Mouse (Mus musculus): ENCODE results near the gene Tbc1d25. TPM values are rescaled to one million over a fixed set of nuclear protein-coding genes. Genes with fewer than 3 reads are reported as not detected.

The Tbc1d25 gene
- polyA plus RNA-seq, 1 experiment from 2014 or later: 4.0 TPM

GRCm38 (mm10) chrX:8205551-8205950, 29.6 kb upstream of the Tbc1d25 start:
- Histone ChIP-seq H3K27me3 (replicated peaks; ENCODE audit: control insufficient read depth, insufficient read depth, low read length) (no peaks in the 10 kb centered on the region), H3K9me3 (ENCODE audit: control insufficient read depth) (no peaks in the 10 kb centered on the region), H3K27ac (ENCODE audit: low read depth, low read length) (no peak overlapping the region), H3K36me3 (ENCODE audit: control insufficient read depth, insufficient read depth) (no peaks in the 10 kb centered on the region), H3K4me3 (ENCODE audit: low read depth, low read length) (peak overlapping the region; percentile 50), H3K4me1 (replicated peaks; ENCODE audit: control insufficient read depth, insufficient read depth, low read length) (no peaks in the 10 kb centered on the region), H3K9ac (ENCODE audit: low read depth, low read length) (no peak overlapping the region), H3K4me2 (replicated peaks; ENCODE audit: low read depth) (peak overlapping the region; percentile 67; the same call in 1 of the 2 replicates)
- no peak for TF ChIP-seq CTCF (IDR thresholded peaks at IDR 0.05; ENCODE audit: low read depth)
- ATAC-seq: no peak
- WGBS: 46% methylated on average over 7 of the region's 7 CpGs

DNA sequence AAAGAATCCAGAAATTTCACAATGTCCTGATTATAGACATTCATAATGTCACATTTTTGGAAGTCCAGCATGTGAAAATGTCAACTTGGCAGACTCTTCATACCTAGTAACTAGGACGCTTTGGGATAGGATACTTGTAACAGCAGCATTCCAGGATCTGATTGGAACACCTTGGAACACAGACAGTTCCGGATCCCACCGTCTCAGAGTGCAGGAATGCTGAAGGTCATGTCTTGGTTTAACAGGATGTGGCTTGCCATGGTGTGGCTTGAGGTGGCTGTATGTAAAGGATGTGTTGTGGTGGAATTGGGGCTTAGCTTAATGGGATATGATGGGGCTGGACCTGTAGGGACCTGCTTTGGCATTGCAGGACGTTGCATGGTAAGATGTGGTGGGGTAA, 29.1 kb upstream of the Tbc1d25 start:
- WGBS: 68% methylated on average over 4 of the region's 4 CpGs

DNA sequence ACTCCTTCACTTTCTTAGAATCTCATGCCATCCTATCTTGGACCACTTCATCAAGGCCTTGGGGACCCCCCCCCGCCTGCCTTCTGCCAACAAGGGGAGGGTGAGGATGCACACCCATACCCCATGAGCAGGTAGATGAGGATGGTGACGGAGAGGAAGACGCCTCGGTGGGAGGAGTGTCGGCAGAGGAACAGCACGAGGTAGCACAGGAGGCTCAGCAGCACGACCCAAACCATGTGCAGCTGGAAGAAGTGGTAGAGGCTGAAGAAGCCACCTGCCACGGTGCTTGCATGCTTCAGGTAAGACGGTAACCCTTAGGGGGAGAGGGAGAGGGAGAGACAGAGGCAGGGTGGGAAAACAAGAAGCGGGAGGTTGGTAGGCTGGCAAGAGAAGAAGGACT, 28.1 kb upstream of the Tbc1d25 start:
- H3K27me3 ChIP-seq (replicated peaks; ENCODE audit: control insufficient read depth, insufficient read depth, low read length): no peaks in the 10 kb centered on the region
- no peak overlapping the region for H3K4me3 ChIP-seq (ENCODE audit: low read depth, low read length)
- H3K4me2 ChIP-seq (replicated peaks; ENCODE audit: low read depth): no peak overlapping the region
- no peaks in the 10 kb centered on the region for H3K36me3 ChIP-seq (ENCODE audit: control insufficient read depth, insufficient read depth)
- WGBS: 88% methylated on average over 10 of the region's 10 CpGs
- ATAC-seq: no peak
- H3K9me3 ChIP-seq (ENCODE audit: control insufficient read depth): no peaks in the 10 kb centered on the region
- no peak for TF ChIP-seq CTCF (IDR thresholded peaks at IDR 0.05; ENCODE audit: low read depth)
- no peak overlapping the region for H3K9ac ChIP-seq (ENCODE audit: low read depth, low read length)
- H3K4me1 ChIP-seq (replicated peaks; ENCODE audit: control insufficient read depth, insufficient read depth, low read length): no peaks in the 10 kb centered on the region
- H3K27ac ChIP-seq (ENCODE audit: low read depth, low read length): no peak overlapping the region

More for the DNA sequence above, 29.1 kb upstream of the Tbc1d25 start:
- Histone ChIP-seq H3K4me3 (ENCODE audit: low read depth, low read length) (no peak overlapping the region), H3K27me3 (replicated peaks; ENCODE audit: control insufficient read depth, insufficient read depth, low read length) (no peaks in the 10 kb centered on the region), H3K27ac (ENCODE audit: low read depth, low read length) (no peak overlapping the region), H3K36me3 (ENCODE audit: control insufficient read depth, insufficient read depth) (no peaks in the 10 kb centered on the region), H3K4me1 (replicated peaks; ENCODE audit: control insufficient read depth, insufficient read depth, low read length) (no peaks in the 10 kb centered on the region), H3K9ac (ENCODE audit: low read depth, low read length) (no peak overlapping the region), H3K4me2 (replicated peaks; ENCODE audit: low read depth) (no peak overlapping the region), H3K9me3 (ENCODE audit: control insufficient read depth) (no peaks in the 10 kb centered on the region)
- no peak for TF ChIP-seq CTCF (IDR thresholded peaks at IDR 0.05; ENCODE audit: low read depth)
- no peak for ATAC-seq

GRCm38 (mm10) chrX:8203105-8203504, 27.1 kb upstream of the Tbc1d25 start:
- Histone ChIP-seq H3K9ac (ENCODE audit: low read depth, low read length) (no peak overlapping the region), H3K27ac (ENCODE audit: low read depth, low read length) (no peak overlapping the region), H3K4me2 (replicated peaks; ENCODE audit: low read depth) (no peak overlapping the region), H3K36me3 (ENCODE audit: control insufficient read depth, insufficient read depth) (no peaks in the 10 kb centered on the region), H3K4me1 (replicated peaks; ENCODE audit: control insufficient read depth, insufficient read depth, low read length) (no peaks in the 10 kb centered on the region), H3K4me3 (ENCODE audit: low read depth, low read length) (no peak overlapping the region), H3K27me3 (replicated peaks; ENCODE audit: control insufficient read depth, insufficient read depth, low read length) (no peaks in the 10 kb centered on the region), H3K9me3 (ENCODE audit: control insufficient read depth) (no peaks in the 10 kb centered on the region)
- ATAC-seq: no peak
- 86% methylated on average over 14 of the region's 14 CpGs for WGBS
- TF ChIP-seq CTCF (IDR thresholded peaks at IDR 0.05; ENCODE audit: low read depth): no peak

DNA sequence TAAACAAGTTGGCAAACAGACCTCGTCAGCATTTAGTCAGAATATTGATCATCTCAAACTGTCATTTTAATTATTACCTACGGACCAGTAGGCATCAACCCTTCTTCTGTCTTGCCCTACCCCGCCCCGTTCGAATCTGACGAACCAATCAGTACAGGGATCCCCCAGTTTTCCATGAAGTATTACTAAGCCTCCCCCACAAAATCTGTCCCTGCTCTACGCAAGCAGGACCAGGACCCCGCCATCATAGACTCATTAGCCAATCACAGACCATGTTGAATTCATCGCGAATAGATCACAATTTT, 17.4 kb upstream of the Tbc1d25 start, which contains the start of gene Ebp:
Gene Ebp (minus strand): TSS at position 94 of the 305 bp plus-strand sequence.
- Histone ChIP-seq H3K27me3 (replicated peaks; ENCODE audit: control insufficient read depth, insufficient read depth, low read length) (no peaks in the 10 kb centered on the region), H3K9ac (ENCODE audit: low read depth, low read length) (peak within 1 kb of the TSS; percentile 58), H3K9me3 (ENCODE audit: control insufficient read depth) (no peaks in the 10 kb centered on the region), H3K36me3 (ENCODE audit: control insufficient read depth, insufficient read depth) (no peaks in the 10 kb centered on the region), H3K4me3 (ENCODE audit: low read depth, low read length) (peak within 1 kb of the TSS; percentile 61), H3K4me2 (replicated peaks; ENCODE audit: low read depth) (peak within 1 kb of the TSS; percentile 73), H3K27ac (ENCODE audit: low read depth, low read length) (peak within 1 kb of the TSS; percentile 60; the same call in 1 of the 2 replicates), H3K4me1 (replicated peaks; ENCODE audit: control insufficient read depth, insufficient read depth, low read length) (no peaks in the 10 kb centered on the region)
- 26% methylated on average over 10 of the region's 10 CpGs for whole genome bisulfite sequencing
- ATAC-seq: 0 out of 2 replicates have a peak, but pooled peaks have one; percentile 17
- no peak for TF ChIP-seq CTCF (IDR thresholded peaks at IDR 0.05; ENCODE audit: low read depth)

- H3K4me3 ChIP-seq (ENCODE audit: low read depth, low read length): peak overlapping the region; percentile 61
- H3K36me3 ChIP-seq (ENCODE audit: control insufficient read depth, insufficient read depth): no peaks in the 10 kb centered on the region
- TF ChIP-seq CTCF (IDR thresholded peaks at IDR 0.05; ENCODE audit: low read depth): no peak
- peak overlapping the region; percentile 73 for H3K4me2 ChIP-seq (replicated peaks; ENCODE audit: low read depth)
- WGBS: 12% methylated on average over 38 of the region's 38 CpGs
- peak overlapping the region; percentile 60; the same call in 1 of the 2 replicates for H3K27ac ChIP-seq (ENCODE audit: low read depth, low read length)
- ATAC-seq: peak; percentile 97
- H3K9ac ChIP-seq (ENCODE audit: low read depth, low read length): peak overlapping the region; percentile 58
- H3K4me1 ChIP-seq (replicated peaks; ENCODE audit: control insufficient read depth, insufficient read depth, low read length): no peaks in the 10 kb centered on the region
- H3K27me3 ChIP-seq (replicated peaks; ENCODE audit: control insufficient read depth, insufficient read depth, low read length): no peaks in the 10 kb centered on the region
- H3K9me3 ChIP-seq (ENCODE audit: control insufficient read depth): no peaks in the 10 kb centered on the region
Measured at GRCm38 (mm10) chrX:8192640-8193418, 16.8 kb upstream of the Tbc1d25 start.
